10 mouse cellular contexts compared by ENCODE assay signal in the genomic region with DNA sequence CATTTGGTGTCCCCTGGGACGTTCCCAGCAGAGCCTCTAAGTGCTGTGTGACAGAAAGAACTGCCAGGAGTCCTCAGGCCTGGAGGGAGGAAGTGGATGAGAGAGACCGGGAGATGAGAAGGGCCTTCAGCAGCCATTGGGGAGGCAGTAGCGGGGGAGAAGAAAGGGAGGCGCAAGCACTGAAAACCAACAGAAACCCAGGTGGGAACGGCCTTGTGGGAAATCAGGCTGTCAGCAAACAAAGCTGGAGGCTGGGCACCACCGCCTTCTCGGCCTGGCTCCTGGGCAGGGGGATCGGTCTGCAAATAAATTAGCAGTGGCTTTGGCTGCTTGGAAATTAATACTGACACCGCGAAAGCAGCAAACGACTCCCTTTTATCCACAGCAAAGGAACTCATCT.
A peak's percentile ranks its signal among the peaks of the same experiment; 100 is the strongest.
DNase-seq lines count a peak whose midpoint lies in the region; ATAC-seq lines count a peak whose summit lies in the region.
"Had no signal": no experiment of that assay in that cellular context is flagged by ENCODE, and none has a peak within 500 bp of the region (broad histone marks: within the 10 kb centered on the region; RNA-seq: fewer than 3 reads in every experiment).

No protein-coding gene starts in this region.

- no peaks in the 10 kb centered on the region for H3K9me3 ChIP-seq in kidney, embryonic 15.5 days (replicated peaks)
- no peaks in the 10 kb centered on the region for H3K9me3 ChIP-seq in embryonic facial prominence, embryonic 13.5 days
- no peaks in the 10 kb centered on the region for H3K9me3 ChIP-seq in hindbrain, embryonic 15.5 days
- H3K9me3 ChIP-seq in neural tube, embryonic 13.5 days: no peaks in the 10 kb centered on the region

- no peak overlapping the region for H3K9ac ChIP-seq in kidney, embryonic 15.5 days
- H3K9ac ChIP-seq in embryonic facial prominence, embryonic 13.5 days: peak overlapping the region; percentile 44; the same call in 1 of the 2 replicates
- H3K9ac ChIP-seq in hindbrain, embryonic 15.5 days: 0 out of 2 replicates have a peak overlapping the region, but pooled peaks have one; percentile 27
- peak overlapping the region; percentile 62 for H3K9ac ChIP-seq in neural tube, embryonic 13.5 days

- no peak overlapping the region for H3K27ac ChIP-seq in kidney, embryonic 15.5 days
- H3K27ac ChIP-seq in embryonic facial prominence, embryonic 13.5 days: 0 out of 2 replicates have a peak overlapping the region, but pooled peaks have one; percentile 28
- H3K27ac ChIP-seq in hindbrain, embryonic 15.5 days (replicated peaks): peak overlapping the region; percentile 49
- H3K27ac ChIP-seq in neural tube, embryonic 13.5 days (replicated peaks): peak overlapping the region; percentile 82

- H3K4me3 ChIP-seq in kidney, embryonic 15.5 days (replicated peaks): no peak overlapping the region
- H3K4me3 ChIP-seq in embryonic facial prominence, embryonic 13.5 days: no peak overlapping the region
- H3K4me3 ChIP-seq in hindbrain, embryonic 15.5 days: no peak overlapping the region
- no peak overlapping the region for H3K4me3 ChIP-seq in neural tube, embryonic 13.5 days

- no peaks in the 10 kb centered on the region for H3K27me3 ChIP-seq in kidney, embryonic 15.5 days
- no peaks in the 10 kb centered on the region; the same call in 1 of the 2 replicates for H3K27me3 ChIP-seq in embryonic facial prominence, embryonic 13.5 days
- H3K27me3 ChIP-seq in hindbrain, embryonic 15.5 days: no peaks in the 10 kb centered on the region
- no peaks in the 10 kb centered on the region for H3K27me3 ChIP-seq in neural tube, embryonic 13.5 days

- peaks cover 18% of the 10 kb centered on the region for H3K4me1 ChIP-seq in kidney, embryonic 15.5 days
- peaks cover 14% of the 10 kb centered on the region for H3K4me1 ChIP-seq in embryonic facial prominence, embryonic 13.5 days
- peaks cover 11% of the 10 kb centered on the region for H3K4me1 ChIP-seq in hindbrain, embryonic 15.5 days (replicated peaks)
- peaks cover 15% of the 10 kb centered on the region for H3K4me1 ChIP-seq in neural tube, embryonic 13.5 days (replicated peaks)

- no peaks in the 10 kb centered on the region for H3K36me3 ChIP-seq in kidney, embryonic 15.5 days
- no peaks in the 10 kb centered on the region for H3K36me3 ChIP-seq in embryonic facial prominence, embryonic 13.5 days
- H3K36me3 ChIP-seq in hindbrain, embryonic 15.5 days: no peaks in the 10 kb centered on the region
- H3K36me3 ChIP-seq in neural tube, embryonic 13.5 days: no peaks in the 10 kb centered on the region

- H3K4me2 ChIP-seq in kidney, embryonic 15.5 days: peak overlapping the region; percentile 44
- peak overlapping the region; percentile 21; the same call in 1 of the 2 replicates for H3K4me2 ChIP-seq in embryonic facial prominence, embryonic 13.5 days
- peak overlapping the region; percentile 33 for H3K4me2 ChIP-seq in hindbrain, embryonic 15.5 days
- H3K4me2 ChIP-seq in neural tube, embryonic 13.5 days: peak overlapping the region; percentile 34

- ATAC-seq in kidney, embryonic 15.5 days (replicated peaks; ENCODE audit: low FRiP score): peak; percentile 46; the same call in 1 of the 2 replicates
- ATAC-seq in embryonic facial prominence, embryonic 13.5 days (ENCODE audit: insufficient number of reproducible peaks, insufficient read depth, low FRiP score, low TSS enrichment, low read depth): no peak
- no peak; the same call in 1 of the 2 replicates for ATAC-seq in hindbrain, embryonic 15.5 days (ENCODE audit: low FRiP score, low read depth)
- peak; percentile 69 for ATAC-seq in neural tube, embryonic 13.5 days (ENCODE audit: low read depth)

- DNase-seq in kidney, postnatal 25 days: no peak
- DNase-seq in MN1 (ENCODE audit: low spot score): no peak
- no peak for DNase-seq in cerebellum, postnatal 4 days (ENCODE audit: low spot score in 2 of 2)
- DNase-seq in thymus, postnatal 25 days: no peak
- DNase-seq: kidney, adult 9 months; lung, postnatal 14 days had no signal

- 13% methylated on average over 11 of the region's 11 CpGs for WGBS in kidney, embryonic 15.5 days
- 17% methylated on average over 11 of the region's 11 CpGs for WGBS in embryonic facial prominence, embryonic 13.5 days
- WGBS in hindbrain, embryonic 15.5 days: 6% methylated on average over 11 of the region's 11 CpGs
- 11% methylated on average over 11 of the region's 11 CpGs for WGBS in neural tube, embryonic 13.5 days

Comparison
In these comparisons a context has a peak if more than half of its experiments do, and no peak if none do; other contexts are left out.
1. ATAC-seq: peak in kidney, embryonic 15.5 days (single experiment) and neural tube, embryonic 13.5 days (single experiment); none in embryonic facial prominence, embryonic 13.5 days (single experiment) and hindbrain, embryonic 15.5 days (single experiment).
2. Peak in every context shown above with its lines, with median percentiles within 50 percentile points of each other: H3K4me2 ChIP-seq.